Mouse (Mus musculus) liver, embryonic 14.5 days (tissue): ENCODE measurements around the gene Rplp0.

Experiments used
- CTCF ChIP-seq: IDR thresholded peaks from 2 replicates; pipeline ENCODE4 v1.5.1; 2016; ENCODE audit warnings: antibody characterized with exemption, low read depth, control low read depth
- EP300 ChIP-seq: IDR thresholded peaks from 2 replicates; pipeline ENCODE4 v1.6.1; 2016; ENCODE audit warnings: antibody characterized with exemption, low read depth

DNA sequence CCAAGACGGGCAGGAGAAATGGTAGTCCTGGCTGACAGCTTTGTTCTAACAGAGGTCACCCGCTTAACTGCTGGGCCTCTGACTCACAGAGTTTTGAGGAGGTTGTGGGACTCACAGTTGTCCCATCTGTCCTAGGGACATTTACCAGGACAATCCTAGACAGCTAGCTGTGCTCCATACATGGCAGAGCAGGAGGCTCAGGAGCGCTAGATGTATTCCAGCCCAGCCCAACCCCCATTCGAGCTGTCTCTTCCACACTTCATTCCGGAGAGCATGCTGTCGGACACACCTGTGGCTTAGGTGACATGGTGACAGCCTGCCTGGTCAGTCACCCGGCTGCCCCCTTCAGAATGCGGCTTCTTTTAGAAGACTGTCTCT lies 29.9 kb upstream of the Rplp0 start:
- TF ChIP-seq CTCF, result no peak
- TF ChIP-seq EP300, result no peak
